Mouse (Mus musculus) heart, adult 18-20 months (tissue): ENCODE results near the gene Ift74. TPM values are rescaled to one million over a fixed set of nuclear protein-coding genes. Genes with fewer than 3 reads are reported as not detected.
A peak's percentile ranks its signal among the peaks of the same experiment; 100 is the strongest.

Experiments
- DNase-seq, 2 experiments: peaks; one replicate each; pipeline ENCODE4 v3.0.0; 2021 to 2022; ENCODE audit warnings: mixed read lengths in 1 of 2
- microRNA-seq, 2 experiments: library from miRNA; unstranded; fragments of <30 nt; microRNA quantifications; one replicate each; pipeline ENCODE4 v1.2.0; 2022
- total RNA-seq, 2 experiments: library from RNA; stranded (reverse); gene quantifications; 2 replicates each; pipeline ENCODE4 v1.2.3; 2021

The Ift74 gene
- total RNA-seq, 2 experiments from 2014 or later: 3.2 to 4.5 TPM

GRCm38 (mm10) chr4:94692175-94692574 lies 77.9 kb downstream of the Ift74 start:
- DNase-seq: peak in 1 of 2 experiments; percentile 9

GRCm38 (mm10) chr4:94696368-94696767 lies 82.1 kb downstream of the Ift74 start:
- no peak for DNase-seq

DNA sequence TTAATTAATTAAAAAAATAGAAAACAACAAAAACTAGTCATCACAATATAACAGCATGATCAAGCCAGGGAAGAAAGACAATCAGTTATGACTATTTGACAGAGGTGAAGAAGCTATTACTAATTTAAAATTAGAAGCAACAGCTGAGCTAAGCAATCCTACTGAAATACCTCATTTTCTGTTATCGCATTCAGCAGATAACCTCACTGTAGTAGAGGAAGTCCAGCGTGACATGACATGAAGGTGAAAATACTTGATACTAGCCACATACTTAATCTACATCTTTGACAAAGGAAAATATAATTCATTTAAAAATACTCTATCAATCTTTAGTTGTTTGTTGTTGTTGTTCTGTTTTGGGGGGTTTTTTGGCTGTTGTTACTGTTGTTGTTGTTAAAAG lies 96.7 kb downstream of the Ift74 start:
- no peak for DNase-seq

- DNase-seq: no peak
These were observed 97.1 kb downstream of the Ift74 start for GRCm38 (mm10) chr4:94711426-94711825.

- DNase-seq: no peak
These were observed 99.5 kb downstream of the Ift74 start for GRCm38 (mm10) chr4:94713741-94714140.

GRCm38 (mm10) chr4:94715166-94715565 lies 100.9 kb downstream of the Ift74 start:
- peak; percentile 50 to 78 for DNase-seq

DNA sequence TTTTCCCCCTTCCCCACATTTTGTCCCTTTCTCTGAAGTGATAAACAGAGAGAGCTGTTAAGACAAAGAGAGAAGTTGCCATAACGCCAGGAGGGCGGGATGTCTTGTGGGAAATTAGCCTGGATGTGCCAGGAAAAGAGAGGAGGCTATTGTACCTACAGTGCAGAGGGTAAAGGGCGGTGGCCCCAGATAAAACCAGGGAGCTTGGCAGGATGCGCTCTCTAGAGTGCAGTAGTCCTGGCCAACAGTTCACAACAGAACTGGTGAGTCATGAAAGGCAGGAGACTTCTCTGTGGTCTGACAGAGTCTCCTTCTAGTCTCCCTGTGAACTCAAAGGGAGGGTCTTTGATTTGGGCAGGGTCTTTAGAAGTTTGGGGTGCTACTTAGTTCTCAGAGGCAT lies 111.5 kb downstream of the Ift74 start:
- peak; percentile 39 to 72 for DNase-seq

DNA sequence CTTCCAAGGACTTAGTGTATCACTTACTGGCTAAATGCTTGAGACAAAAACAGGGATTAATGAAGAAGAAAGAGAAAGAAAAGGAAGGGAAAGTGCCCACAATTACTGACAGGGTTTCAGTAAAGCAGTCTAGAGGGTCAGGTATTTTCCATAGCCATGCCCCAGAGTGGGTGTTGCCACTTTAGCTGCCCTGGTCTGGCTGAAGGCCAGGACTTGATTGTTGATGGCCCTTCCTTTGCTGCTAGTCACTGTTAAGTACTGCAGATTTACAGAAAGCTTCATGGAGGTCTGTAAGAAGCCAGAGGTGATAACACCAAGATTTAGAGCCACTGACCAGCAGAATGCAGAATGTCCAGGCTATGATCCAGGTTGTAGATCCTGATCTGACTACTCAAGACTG lies 118.4 kb downstream of the Ift74 start:
- DNase-seq: no peak

DNA sequence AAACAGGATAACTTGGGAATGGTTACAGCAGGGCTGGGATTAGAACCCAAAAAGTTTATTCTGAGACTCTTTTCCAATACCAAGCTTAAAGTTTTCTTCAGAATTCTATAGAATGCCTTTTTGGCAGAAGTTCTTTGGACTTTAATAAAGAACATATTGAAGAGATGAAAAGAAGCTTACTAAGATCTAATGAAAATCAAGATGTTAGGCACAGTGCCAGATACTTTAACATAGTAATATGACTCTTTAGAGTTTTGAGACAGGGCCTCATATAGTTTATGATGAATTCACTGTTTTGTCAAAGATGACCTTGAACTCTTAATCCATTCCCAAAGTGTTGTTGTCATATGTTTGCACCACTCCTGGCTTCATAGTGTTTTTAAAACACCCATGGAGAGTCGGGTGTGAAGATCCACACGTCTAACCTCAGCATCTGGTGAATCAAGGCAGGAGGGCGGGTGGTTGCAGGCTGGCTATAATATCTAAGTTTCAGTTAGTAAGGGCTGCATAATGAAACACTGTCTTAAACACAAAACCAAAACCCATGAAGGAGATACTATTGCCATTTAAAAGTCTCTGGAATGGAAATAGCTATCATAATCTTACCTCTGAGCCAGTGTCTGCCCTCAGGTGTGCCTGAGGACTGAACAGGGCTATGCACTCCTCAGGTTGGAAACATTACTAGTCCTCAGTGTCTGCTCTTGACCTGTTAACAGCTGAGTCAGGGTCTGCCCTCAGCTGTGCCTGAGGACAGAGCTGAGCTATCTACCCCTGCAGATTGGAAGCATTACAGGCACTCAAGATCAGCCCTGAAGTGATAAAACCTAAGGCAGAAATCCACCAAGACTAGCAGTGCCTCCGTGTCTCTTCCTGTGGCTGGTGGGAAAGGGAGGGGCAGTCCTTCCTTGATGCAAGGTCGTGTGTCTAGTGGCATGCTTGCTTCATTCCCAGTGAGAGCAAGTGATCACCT lies 123.3 kb downstream of the Ift74 start:
- DNase-seq: no peak

GRCm38 (mm10) chr4:94738838-94739731 lies 124.8 kb downstream of the Ift74 start, which contains the start of gene Tek:
Tek (plus strand) TSS chr4:94739289.
- DNase-seq: peak; percentile 76

DNA sequence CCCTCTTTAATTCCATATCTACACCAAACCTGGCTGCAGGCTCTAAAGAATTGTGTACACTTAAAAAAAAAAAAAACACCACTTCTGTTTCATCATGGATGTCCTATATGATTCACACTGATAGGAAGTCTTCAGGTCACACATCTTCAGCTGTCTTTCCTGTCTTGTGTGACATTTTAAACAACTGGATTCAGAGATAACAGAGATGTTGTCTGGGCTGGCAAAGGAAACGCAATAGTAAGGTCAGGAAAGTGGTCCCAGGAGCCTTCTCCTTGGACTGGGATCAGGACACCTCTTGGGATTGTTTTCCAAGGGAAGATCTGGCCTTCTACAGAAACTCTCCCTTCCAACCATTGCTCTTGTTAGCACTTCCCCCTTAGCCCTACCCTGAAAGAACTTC lies 127.5 kb downstream of the Ift74 start:
- no peak for DNase-seq

Small RNAs within 50 kb of the gene (microRNA-seq; reads per million reads assigned to microRNA genes)
- 619 to 715 reads per million in 2 experiments for gene Mir872

Other genes starting within 250 kb of the Ift74 start
- gene Gm10306, start 57.9 kb upstream of the Ift74 start, total RNA-seq: not detected
- 1 to 10 TPM; 2.7 to 3.6 TPM for gene Caap1, start 57.7 kb upstream of the Ift74 start, total RNA-seq
- 10 to 100 TPM; 44.0 to 51.0 TPM for gene Plaa, start 11.2 kb upstream of the Ift74 start, total RNA-seq
- gene Lrrc19, start 35.7 kb downstream of the Ift74 start, total RNA-seq: not detected
- 10 to 100 TPM; 32.2 to 34.7 TPM for gene Tek, start 124.8 kb downstream of the Ift74 start, total RNA-seq